Mouse (Mus musculus) kidney, embryonic 16.5 days (tissue): Measurements from ENCODE around the gene Hnrnpa0. TPM values are rescaled to one million over a fixed set of nuclear protein-coding genes. Genes with fewer than 3 reads are reported as not detected.
A peak's percentile ranks its signal among the peaks of the same experiment; 100 is the strongest.

Experiments
- ATAC-seq: fragments of 200-750 bp; cut with Nextera tagmentation; 2 replicates; pipeline ENCODE4 v1.8.0; 2017; ENCODE audit warnings: moderate TSS enrichment; ENCODE audit not compliant: low FRiP score, low TSS enrichment
- H3K27ac ChIP-seq: fragments of 300-500 bp; sonication (generic); 2 replicates; pipeline ENCODE4 v1.5.1; 2014; ENCODE audit warnings: low read length
- H3K27me3 ChIP-seq: fragments of 300-500 bp; sonication (generic); 2 replicates; pipeline ENCODE4 v1.6.1; 2014; ENCODE audit warnings: low read length, control low read depth, mixed read lengths; ENCODE audit not compliant: insufficient read depth
- H3K36me3 ChIP-seq: fragments of 300-500 bp; sonication (generic); 2 replicates; pipeline ENCODE4 v1.6.1; 2014; ENCODE audit warnings: low read length, control low read depth, mixed read lengths; ENCODE audit not compliant: insufficient read depth
- H3K4me1 ChIP-seq: fragments of 300-500 bp; sonication (generic); 2 replicates; pipeline ENCODE4 v1.6.1; 2014; ENCODE audit warnings: low read length, control low read depth, mixed read lengths; ENCODE audit not compliant: insufficient read depth
- H3K4me2 ChIP-seq: fragments of 300-500 bp; sonication (generic); replicated peaks from 2 replicates; pipeline ENCODE4 v1.6.1; 2014; ENCODE audit warnings: low read depth, low read length
- H3K4me3 ChIP-seq: fragments of 300-500 bp; sonication (generic); 2 replicates; pipeline ENCODE4 v1.5.1; 2014; ENCODE audit warnings: mild to moderate bottlenecking, low read length
- H3K9ac ChIP-seq: fragments of 300-500 bp; sonication (generic); replicated peaks from 2 replicates; pipeline ENCODE4 v1.6.1; 2014; ENCODE audit warnings: low read length
- H3K9me3 ChIP-seq: fragments of 300-500 bp; sonication (generic); 2 replicates; pipeline ENCODE4 v1.6.1; 2016; ENCODE audit warnings: low read length, control low read depth
- whole genome bisulfite sequencing: fragments of 180-500 bp; shearing (Covaris S2); extraction: QIAGEN DNeasy Blood & Tissue Kit; methylation state at CpG from one replicate; pipeline ENCODE4 v1.1.7; 2014; 5-methylcytosine and 5-hydroxymethylcytosine counted together
- polyA plus RNA-seq: library from polyadenylated mRNA; unstranded; fragments of >200 nt; fragmentation: Nextera tagmentation; extraction: Ambion mirVana; gene quantifications from 2 replicates; pipeline ENCODE4 v1.2.1, GENCODE M21; 2015

Gene Hnrnpa0
- polyA plus RNA-seq, 1 experiment from 2014 or later: 23.2 TPM

- peak; percentile 98 for ATAC-seq
- WGBS: under 1% methylated on average over 73 of the region's 83 CpGs
- Histone ChIP-seq H3K9ac (peak overlapping the region; percentile 100), H3K4me2 (peak overlapping the region; percentile 74), H3K27me3 (no peaks in the 10 kb centered on the region), H3K9me3 (no peaks in the 10 kb centered on the region), H3K27ac (peak overlapping the region; percentile 98), H3K4me3 (peak overlapping the region; percentile 92), H3K36me3 (peaks cover 3% of the 10 kb centered on the region; the same call in 1 of the 2 replicates), H3K4me1 (peaks cover 27% of the 10 kb centered on the region)
These were observed 664 bp upstream of the Hnrnpa0 start for GRCm38 (mm10) chr13:58128768-58129671.

GRCm38 (mm10) chr13:58127766-58128361, 492 bp downstream of the Hnrnpa0 start:
- Histone ChIP-seq H3K4me2 (peak overlapping the region; percentile 78), H3K27ac (peak overlapping the region; percentile 98), H3K9ac (peak overlapping the region; percentile 100), H3K4me3 (peak overlapping the region; percentile 92), H3K27me3 (no peaks in the 10 kb centered on the region), H3K36me3 (peaks cover 3% of the 10 kb centered on the region; the same call in 1 of the 2 replicates), H3K9me3 (no peaks in the 10 kb centered on the region), H3K4me1 (peaks cover 39% of the 10 kb centered on the region)
- under 1% methylated on average over 60 of the region's 81 CpGs for WGBS
- peak; percentile 19 for ATAC-seq

GRCm38 (mm10) chr13:58126862-58127765, 1.2 kb downstream of the Hnrnpa0 start:
- no peaks in the 10 kb centered on the region for H3K9me3 ChIP-seq
- ATAC-seq: no peak
- peak overlapping the region; percentile 78 for H3K4me2 ChIP-seq
- peak overlapping the region; percentile 92 for H3K4me3 ChIP-seq
- peaks cover 3% of the 10 kb centered on the region; the same call in 1 of the 2 replicates for H3K36me3 ChIP-seq
- under 1% methylated on average over 35 of the region's 92 CpGs for WGBS
- peak overlapping the region; percentile 98 for H3K27ac ChIP-seq
- H3K27me3 ChIP-seq: no peaks in the 10 kb centered on the region
- H3K4me1 ChIP-seq: peaks cover 45% of the 10 kb centered on the region
- peak overlapping the region; percentile 100 for H3K9ac ChIP-seq

GRCm38 (mm10) chr13:58126126-58126525, 2.2 kb downstream of the Hnrnpa0 start:
- no peaks in the 10 kb centered on the region for H3K9me3 ChIP-seq
- H3K4me3 ChIP-seq: peak overlapping the region; percentile 92

GRCm38 (mm10) chr13:58124989-58125388, 3.4 kb downstream of the Hnrnpa0 start:
- Histone ChIP-seq H3K9ac (no peak overlapping the region), H3K9me3 (no peaks in the 10 kb centered on the region), H3K36me3 (peaks cover 3% of the 10 kb centered on the region; the same call in 1 of the 2 replicates), H3K4me2 (no peak overlapping the region), H3K4me1 (peaks cover 45% of the 10 kb centered on the region), H3K27ac (no peak overlapping the region), H3K27me3 (no peaks in the 10 kb centered on the region), H3K4me3 (no peak overlapping the region)
- no peak for ATAC-seq
- WGBS: 59% methylated on average over 2 of the region's 2 CpGs

More at GRCm38 (mm10) chr13:58126126-58126525, 2.2 kb downstream of the Hnrnpa0 start:
- H3K4me2 ChIP-seq: peak overlapping the region; percentile 78
- H3K27ac ChIP-seq: no peak overlapping the region
- no peaks in the 10 kb centered on the region for H3K27me3 ChIP-seq
- peaks cover 46% of the 10 kb centered on the region for H3K4me1 ChIP-seq
- ATAC-seq: no peak
- 21% methylated on average over 7 of the region's 7 CpGs for WGBS
- peaks cover 3% of the 10 kb centered on the region; the same call in 1 of the 2 replicates for H3K36me3 ChIP-seq
- peak overlapping the region; percentile 63 for H3K9ac ChIP-seq

GRCm38 (mm10) chr13:58124278-58124677, 4.1 kb downstream of the Hnrnpa0 start:
- Histone ChIP-seq H3K36me3 (peaks cover 3% of the 10 kb centered on the region; the same call in 1 of the 2 replicates), H3K27me3 (no peaks in the 10 kb centered on the region), H3K4me3 (no peak overlapping the region), H3K4me1 (peaks cover 38% of the 10 kb centered on the region), H3K4me2 (no peak overlapping the region; the same call in 1 of the 2 replicates), H3K9ac (no peak overlapping the region; the same call in 1 of the 2 replicates), H3K27ac (peak overlapping the region; percentile 45; the same call in 1 of the 2 replicates), H3K9me3 (no peaks in the 10 kb centered on the region)
- 82% methylated on average over 3 of the region's 3 CpGs for WGBS
- ATAC-seq: no peak

GRCm38 (mm10) chr13:58123381-58123780, 5.0 kb downstream of the Hnrnpa0 start:
- peak; percentile 57 for ATAC-seq
- Histone ChIP-seq H3K9ac (no peak overlapping the region), H3K4me1 (peaks cover 38% of the 10 kb centered on the region), H3K9me3 (no peaks in the 10 kb centered on the region), H3K27ac (peak overlapping the region; percentile 79), H3K36me3 (peaks cover 3% of the 10 kb centered on the region; the same call in 1 of the 2 replicates), H3K4me3 (no peak overlapping the region), H3K4me2 (peak overlapping the region; percentile 13; the same call in 1 of the 2 replicates), H3K27me3 (no peaks in the 10 kb centered on the region)
- 43% methylated on average over 8 of the region's 8 CpGs for WGBS

- peaks cover 38% of the 10 kb centered on the region for H3K4me1 ChIP-seq
- peak overlapping the region; percentile 79 for H3K27ac ChIP-seq
- H3K27me3 ChIP-seq: no peaks in the 10 kb centered on the region
- 48% methylated on average over 10 of the region's 10 CpGs for WGBS
- H3K9ac ChIP-seq: no peak overlapping the region
- H3K36me3 ChIP-seq: peaks cover 3% of the 10 kb centered on the region; the same call in 1 of the 2 replicates
- H3K4me2 ChIP-seq: peak overlapping the region; percentile 13
- no peak overlapping the region for H3K4me3 ChIP-seq
- H3K9me3 ChIP-seq: no peaks in the 10 kb centered on the region
- no peak for ATAC-seq
These were observed 5.5 kb downstream of the Hnrnpa0 start for GRCm38 (mm10) chr13:58122786-58123297.
